Mouse (Mus musculus) activated CD4-positive, CD25-positive, alpha-beta regulatory T cell, adult 4 months (primary cell): ENCODE results near the gene Engase. TPM values are rescaled to one million over a fixed set of nuclear protein-coding genes. Genes with fewer than 3 reads are reported as not detected.

Source experiments
- ATAC-seq: one replicate; pipeline ENCODE4 v1.8.0; 2017
- polyA plus RNA-seq, 2 experiments: library from polyadenylated mRNA; unstranded; fragments of 100-300 nt; shearing (Covaris generic); gene quantifications; one replicate each; pipeline ENCODE4 v1.2.1; 2017

The Engase gene
- polyA plus RNA-seq, 2 experiments from 2014 or later: 0.90 to 2.5 TPM

- no peak for ATAC-seq
Observed at GRCm38 (mm10) chr11:118534382-118535092, 57.9 kb downstream of the Engase start.

GRCm38 (mm10) chr11:118538008-118538407, 61.4 kb downstream of the Engase start:
- ATAC-seq: no peak

Other genes starting within 250 kb of the Engase start
- gene Cyth1, start 228.2 kb upstream of the Engase start, polyA plus RNA-seq: 10 to 100 TPM; 50.1 to 73.2 TPM
- 10 to 100 TPM; 15.6 to 15.8 TPM for gene Usp36, start 186.6 kb upstream of the Engase start, polyA plus RNA-seq
- gene Cep295nl, start 134.3 kb upstream of the Engase start, polyA plus RNA-seq: under 1 TPM; 0.24 to 0.45 TPM
- gene Timp2, start 121.1 kb upstream of the Engase start, polyA plus RNA-seq: 10 to 100 TPM; 10.2 to 11.2 TPM
- gene Lgals3bp, start 74.7 kb upstream of the Engase start, polyA plus RNA-seq: 100 to 1,000 TPM in 1 of 2 experiments, 10 to 100 TPM in 1; 98.4 to 147 TPM
- 10 to 100 TPM; 21.3 to 23.3 TPM for gene Cant1, start 57.7 kb upstream of the Engase start, polyA plus RNA-seq
- gene C1qtnf1, start 48.6 kb upstream of the Engase start, polyA plus RNA-seq: not detected